Mouse (Mus musculus): ENCODE results near the gene Zfp518a. TPM values are rescaled to one million over a fixed set of nuclear protein-coding genes. Genes with fewer than 3 reads are reported as not detected.

Gene Zfp518a
- 10 to 100 TPM; 22.9 to 25.6 TPM for total RNA-seq (2023)

GRCm38 (mm10) chr19:40894519-40895392, at the start of gene Zfp518a:
Zfp518a (plus strand) TSS chr19:40894705.

Other genes with a start within 250 kb of the Zfp518a start
- gene Cc2d2b, start 146.0 kb upstream of the Zfp518a start, total RNA-seq (2023), result 1 to 10 TPM in 1 of 2 experiments, under 1 TPM in 1; 0.70 to 2.2 TPM
- gene Ccnj, start 63.4 kb upstream of the Zfp518a start, total RNA-seq (2023), result 10 to 100 TPM; 27.4 to 29.8 TPM
- 100 to 1,000 TPM; 421 to 430 TPM for gene Blnk, start 99.8 kb downstream of the Zfp518a start, total RNA-seq (2023)
- not detected for gene Dntt, start 134.6 kb downstream of the Zfp518a start, total RNA-seq (2023)
- gene Opalin, start 182.4 kb downstream of the Zfp518a start, total RNA-seq (2023), result not detected